ENCODE assay signal across 19 mouse cellular contexts in genomic region chr4:67891946-67892575, GRCm38 (mm10).
DNase-seq lines count a peak whose midpoint lies in the region; TF ChIP-seq lines count a peak whose summit lies in the region.
"Had no signal": no experiment of that assay in that cellular context is flagged by ENCODE, and none has a peak within 500 bp of the region (broad histone marks: within the 10 kb centered on the region; RNA-seq: fewer than 3 reads in every experiment).

No protein-coding gene starts in this region.

- peak overlapping the region; percentile 50; the same call in 1 of the 2 replicates for H3K27ac ChIP-seq in cerebellum, adult 2 months (ENCODE audit: insufficient read depth, low read length)
- H3K27ac ChIP-seq: embryonic facial prominence, embryonic 15.5 days; forebrain, embryonic 10.5 days; heart, embryonic 15.5 days; hindbrain, embryonic 14.5 days had no signal

- peaks cover 2% of the 10 kb centered on the region; the same call in 1 of the 2 replicates for H3K4me1 ChIP-seq in cerebellum, adult 2 months (ENCODE audit: control insufficient read depth, insufficient read depth, low read length)
- H3K4me1 ChIP-seq: embryonic facial prominence, embryonic 15.5 days; forebrain, embryonic 10.5 days; heart, embryonic 15.5 days had no signal

- H3K27me3 ChIP-seq in cerebellum, adult 2 months (ENCODE audit: control insufficient read depth, insufficient read depth, low read length) = no peaks in the 10 kb centered on the region
- H3K27me3 ChIP-seq: embryonic facial prominence, embryonic 15.5 days; heart, embryonic 15.5 days had no signal

- no peak for TF ChIP-seq CTCF in cerebellum, adult 2 months (IDR thresholded peaks at IDR 0.05; ENCODE audit: borderline replicate concordance, insufficient read depth, low read depth, low read length)

- no peak for TF ChIP-seq POLR2A in cerebellum, adult 2 months (IDR thresholded peaks at IDR 0.05; ENCODE audit: borderline replicate concordance, insufficient read depth, low read length)

- no peak overlapping the region for H3K4me3 ChIP-seq in cerebellum, adult 2 months (replicated peaks; ENCODE audit: insufficient read depth, low read depth, low read length)
- H3K4me3 ChIP-seq: embryonic facial prominence, embryonic 15.5 days; erythroblast, embryonic 14.5 days; forebrain, embryonic 10.5 days; heart, embryonic 15.5 days had no signal

- peak; percentile 29 for DNase-seq in Muller cell, postnatal 12 days (ENCODE audit: inconsistent ontology term)
- DNase-seq in brain, adult 2 months (ENCODE audit: low read depth, low spot score) = peak; percentile 71
- peak; percentile 29 to 75 for DNase-seq in cerebellum, adult 2 months
- DNase-seq in cerebellum, postnatal 10 days = peak; percentile 36 to 58
- no peak for DNase-seq in right cerebral cortex, adult 18-20 months
- no peak for DNase-seq in yolk sac, embryonic 10.5 days (ENCODE audit: low spot score)
- no peak for DNase-seq in kidney, adult 8-10 months
- DNase-seq: adrenal gland, adult 8-10 months; adrenal gland, postnatal 36 days; embryo, embryonic 11 days; gastrocnemius, postnatal 36 days; heart, adult 11 months; heart, postnatal 14 days; kidney, adult 2 months had no signal

- 27% methylated on average over 1 of the region's 1 CpGs for WGBS in cerebellum, adult 2 months

Comparison
In these comparisons a context has a peak if more than half of its experiments do, and no peak if none do; other contexts are left out.
1. DNase-seq: peak in Muller cell, postnatal 12 days (single experiment), brain, adult 2 months (single experiment), cerebellum, adult 2 months (2 of 2) and cerebellum, postnatal 10 days (2 of 2); none in right cerebral cortex, adult 18-20 months (single experiment), yolk sac, embryonic 10.5 days (single experiment) and kidney, adult 8-10 months (0 of 2).